Mouse (Mus musculus) adrenal gland, postnatal 10 days (tissue): ENCODE measurements at regions not wholly inside any gene's neighbourhood (a gene's known extent, or its start where the extent isn't known, plus 50 kb on each side); places are given as distances from the start of the nearest gene placed in this dataset.

Source experiments
- DNase-seq: peaks from one replicate; pipeline ENCODE4 v3.0.0; 2021; ENCODE audit warnings: mixed read lengths

DNA sequence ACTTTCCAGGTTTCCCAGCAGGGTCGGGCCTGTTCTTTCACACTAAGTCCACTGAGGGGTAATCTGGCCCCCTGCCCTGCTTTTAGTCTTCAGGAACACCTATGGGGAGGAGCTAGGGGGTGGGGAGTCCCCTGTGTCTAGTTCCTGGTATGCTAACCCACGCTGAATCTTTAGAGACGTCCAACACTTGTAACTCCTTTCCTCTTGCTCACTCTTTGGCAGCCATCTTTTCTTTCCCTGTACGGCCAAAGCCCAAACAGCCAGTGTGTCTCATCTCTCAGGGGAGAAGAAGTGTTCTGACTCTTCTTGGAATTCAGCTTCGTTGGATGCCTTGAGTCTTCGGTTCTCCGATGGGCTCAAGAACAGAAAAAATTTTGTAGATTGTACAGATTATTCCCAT, 68.4 kb upstream of the Lnx1 start:
- no peak for DNase-seq

- DNase-seq: no peak
Measured at GRCm38 (mm10) chr5:74769023-74769422, 66.3 kb upstream of the Lnx1 start.

DNA sequence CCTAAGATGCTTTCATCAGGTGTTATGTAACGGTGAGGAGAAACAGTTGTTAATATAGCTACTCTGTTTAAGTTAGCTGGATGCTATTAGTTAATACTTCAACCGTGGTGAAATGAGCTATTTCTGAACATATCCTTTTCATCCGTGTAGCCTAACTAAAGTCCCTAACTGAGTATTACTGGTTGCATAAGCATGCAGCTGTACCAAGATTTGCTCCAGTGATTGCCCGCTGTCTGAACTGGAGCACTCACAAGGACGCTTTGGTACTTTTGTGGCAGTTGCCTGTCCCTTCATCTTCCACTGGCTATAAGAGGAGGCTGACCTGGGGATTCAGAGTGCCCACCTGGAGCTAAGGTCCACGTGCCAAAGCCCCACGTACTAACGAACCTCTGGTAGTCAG, 65.3 kb upstream of the Lnx1 start:
- DNase-seq: no peak

- DNase-seq: no peak
Measured at GRCm38 (mm10) chr5:74766211-74766610, 63.5 kb upstream of the Lnx1 start.

DNA sequence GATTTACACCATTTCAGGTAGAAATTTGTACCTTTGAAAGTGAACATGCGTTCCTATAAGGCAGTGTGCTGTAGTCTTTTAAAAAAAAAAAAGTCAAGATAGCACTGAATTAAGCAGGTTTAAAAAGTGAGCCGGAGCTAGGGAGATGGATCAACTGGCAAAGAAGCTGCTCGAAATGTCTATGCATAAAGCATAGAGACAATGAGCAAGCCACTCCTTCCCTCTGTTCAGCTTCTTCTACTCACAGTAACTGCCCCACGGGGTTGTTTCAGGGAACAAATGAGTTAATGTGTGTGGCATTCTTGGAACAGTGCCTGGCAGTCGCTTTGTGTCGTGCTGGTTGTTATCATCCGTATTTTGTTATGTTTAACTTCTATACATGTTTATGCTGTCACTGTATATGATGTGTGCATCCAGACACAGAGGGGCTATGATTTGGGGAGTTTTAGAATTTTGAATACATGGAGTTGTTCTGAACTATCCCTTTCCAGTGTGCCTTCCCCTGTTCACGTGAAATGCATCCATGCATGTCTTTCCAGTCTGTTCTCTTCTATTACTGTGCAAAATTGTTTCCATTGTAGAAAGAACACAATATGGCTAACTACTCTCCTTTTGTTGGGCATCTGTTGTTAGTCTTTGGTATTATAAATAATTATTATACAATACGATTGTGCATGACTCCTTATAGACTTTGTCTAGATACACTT, 62.5 kb upstream of the Lnx1 start:
- no peak for DNase-seq

GRCm38 (mm10) chr5:74757557-74757956, 54.8 kb upstream of the Lnx1 start:
- DNase-seq: no peak

DNA sequence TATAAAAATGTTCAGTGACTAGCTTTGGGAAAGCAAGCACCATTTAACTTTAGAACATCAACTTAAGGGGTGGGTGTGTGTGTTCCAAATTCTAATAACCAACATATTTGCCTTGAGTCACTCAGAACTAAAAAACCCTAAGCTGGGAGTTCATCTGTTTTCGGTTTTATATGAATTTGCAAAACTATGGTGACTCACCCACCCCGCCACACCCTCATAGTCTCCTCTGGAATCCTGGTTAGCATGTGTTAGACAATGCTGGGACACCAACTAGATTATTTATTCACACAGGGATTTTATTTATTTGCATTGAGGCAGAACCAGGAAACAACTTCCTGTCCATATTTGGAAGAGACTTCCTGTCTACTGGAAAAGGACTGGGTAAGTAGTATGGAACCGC, 50.2 kb upstream of the Lnx1 start:
- no peak for DNase-seq
